Mouse (Mus musculus) ZHBTc4 (cell line): ENCODE results near the gene Gm49325.

ENCODE experiments used
- DNase-seq: peaks from one replicate; pipeline ENCODE4 v3.0.0-alpha.2; 2011; ENCODE audit warnings: low read depth, low spot score

The Gm49325 gene

DNA sequence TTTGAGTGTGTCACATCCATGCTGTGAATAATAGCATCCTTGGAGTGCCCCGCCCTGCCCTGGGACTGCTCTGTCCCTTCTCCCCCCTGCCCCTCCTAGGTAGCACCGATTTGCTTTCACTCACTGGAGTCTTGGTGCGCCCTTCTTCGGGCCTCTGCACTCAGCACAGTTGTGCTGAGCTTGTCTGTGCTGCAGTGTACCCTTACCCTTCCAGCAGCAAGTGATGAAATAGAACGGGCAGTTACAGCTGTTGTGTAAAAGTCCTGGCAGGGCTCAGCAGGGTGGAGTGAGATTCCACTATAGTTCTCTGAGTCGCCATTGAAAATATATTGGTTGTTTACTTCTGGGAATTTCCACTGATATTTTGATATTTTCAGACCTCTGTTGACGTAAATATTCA lies 20.0 kb downstream of the Gm49325 start:
- DNase-seq, result no peak

DNA sequence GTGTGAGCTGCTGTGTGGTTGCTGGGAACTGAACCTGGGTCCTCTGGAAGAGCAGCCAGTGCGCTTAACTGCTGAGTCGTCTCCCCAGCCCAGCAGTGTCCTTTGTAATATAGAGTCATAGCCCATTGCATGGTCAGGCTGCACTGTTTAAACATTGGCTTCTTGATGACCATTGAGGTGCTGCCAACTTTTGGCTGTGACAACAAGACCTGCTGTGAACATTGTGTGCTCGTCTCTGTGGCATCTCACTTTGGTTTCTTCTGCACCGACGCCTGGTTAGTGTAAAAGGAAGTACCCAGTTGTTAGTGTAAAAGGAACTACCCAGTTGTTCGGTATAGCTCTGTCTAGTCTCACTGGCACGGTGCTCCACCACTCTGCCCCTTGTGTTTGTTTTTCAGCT lies 20.6 kb downstream of the Gm49325 start:
- no peak for DNase-seq

DNA sequence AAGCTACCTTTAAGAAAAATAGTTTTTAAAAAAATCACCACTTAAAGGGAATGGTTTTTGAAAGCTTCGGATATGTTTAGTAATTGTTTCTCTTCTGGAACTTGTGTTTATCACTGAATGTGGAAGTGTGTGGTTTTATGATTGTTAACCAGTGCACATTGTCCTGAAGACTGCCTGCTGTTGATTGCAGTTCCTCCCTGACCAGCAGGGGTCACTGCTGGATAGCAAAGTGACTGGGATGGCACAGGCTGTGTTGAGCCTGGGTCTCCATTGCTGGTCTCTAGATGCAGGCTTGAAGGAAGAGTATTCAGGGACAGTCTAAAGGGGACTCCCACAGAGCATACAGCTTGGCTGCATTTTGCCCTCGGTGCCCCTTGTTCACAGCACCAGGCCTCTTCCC lies 21.5 kb downstream of the Gm49325 start:
- peak; percentile 89 for DNase-seq

DNA sequence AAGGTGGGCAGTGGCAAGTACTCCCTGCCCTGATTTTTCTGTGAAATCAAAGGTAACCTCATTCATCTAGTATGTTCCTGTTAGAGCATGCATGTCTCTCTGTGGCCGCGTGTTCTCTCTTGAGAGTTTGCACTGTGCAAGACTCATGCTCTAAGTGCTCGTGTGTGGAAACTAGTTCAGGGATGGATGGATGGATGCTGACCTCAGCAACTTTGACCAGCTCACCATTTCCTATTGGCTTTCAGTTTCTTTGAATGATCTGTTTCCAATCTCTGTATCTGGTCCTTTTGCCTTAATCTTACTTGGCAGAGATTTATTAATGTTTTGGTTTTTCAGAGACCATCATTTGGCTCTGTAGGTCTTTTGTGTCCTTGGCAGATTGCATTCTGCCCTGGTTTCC lies 23.2 kb downstream of the Gm49325 start:
- no peak for DNase-seq

DNA sequence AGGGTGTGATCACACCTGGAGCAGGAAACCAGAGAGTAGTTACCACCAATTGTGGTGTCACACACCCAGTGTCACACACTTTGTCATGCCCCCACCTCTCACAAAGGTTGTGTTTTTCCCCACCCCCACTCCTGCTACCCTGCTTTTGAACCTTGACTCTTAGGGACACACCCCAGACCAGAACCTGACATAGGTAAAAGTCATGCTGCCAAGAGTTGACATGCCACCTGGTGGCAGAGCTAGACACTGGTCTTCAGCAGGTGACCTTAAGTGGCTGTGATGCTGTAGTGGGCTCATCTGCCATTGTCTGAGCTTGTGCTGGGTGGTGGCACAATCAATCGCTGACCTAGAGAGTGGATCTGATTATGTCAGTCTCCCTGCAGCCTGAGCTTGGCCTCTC lies 24.0 kb downstream of the Gm49325 start:
- no peak for DNase-seq

DNA sequence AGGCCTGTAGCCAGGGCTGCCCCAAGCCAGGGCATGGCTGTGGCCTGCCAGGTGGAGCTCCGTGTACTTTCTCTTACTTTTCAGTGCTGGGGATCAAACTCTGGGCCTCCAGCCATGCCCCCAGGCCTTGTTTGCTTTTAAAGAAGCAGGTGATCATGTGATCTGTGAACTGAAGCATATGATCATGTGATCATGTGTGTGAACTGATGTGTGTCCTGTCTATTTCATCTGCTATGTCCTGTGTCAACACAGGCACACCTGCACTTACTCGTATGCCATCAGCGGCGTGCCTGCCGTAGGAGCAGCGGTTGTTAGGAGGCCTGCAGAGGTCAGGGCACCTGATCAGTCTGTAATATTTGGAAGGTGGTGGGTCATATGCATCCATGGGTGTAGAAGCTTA lies 28.0 kb downstream of the Gm49325 start:
- no peak for DNase-seq

DNA sequence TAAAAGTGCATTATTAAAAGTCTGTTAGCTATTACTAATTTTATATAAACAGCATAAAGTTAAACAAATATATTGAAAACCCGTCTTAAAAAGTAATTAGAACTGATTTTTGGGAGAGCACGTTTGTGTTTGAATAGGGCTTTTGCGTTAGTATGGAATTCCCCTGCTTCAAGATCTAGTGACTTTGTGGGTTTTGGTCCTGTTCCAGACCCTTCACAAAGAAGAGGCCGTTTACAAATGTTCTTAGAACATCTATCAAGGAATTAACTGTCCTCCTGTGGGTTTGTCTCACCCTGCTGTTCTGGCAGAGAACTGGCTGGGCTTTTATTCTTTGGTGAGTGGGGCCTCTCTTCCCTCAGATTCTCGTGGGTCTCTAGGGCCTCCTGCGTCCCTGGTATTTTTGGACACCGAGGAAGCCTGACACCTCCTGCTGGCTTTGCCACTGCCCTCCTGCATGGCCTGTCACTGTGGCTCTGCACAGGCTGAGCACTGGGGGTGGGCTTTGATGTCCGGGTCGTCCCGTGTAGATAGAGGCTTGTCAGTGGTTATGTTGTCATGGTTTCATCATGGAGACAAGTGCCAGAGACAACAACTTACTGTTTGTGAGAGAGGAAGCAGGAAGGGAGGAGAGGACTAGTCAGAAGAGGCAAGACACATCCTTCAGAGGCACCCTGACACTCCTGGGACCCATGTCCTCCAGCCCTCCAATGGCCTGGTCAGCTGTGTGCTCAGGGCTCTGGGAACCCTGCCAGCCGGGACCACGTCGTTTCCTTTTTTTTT lies 28.6 kb downstream of the Gm49325 start:
- DNase-seq, result no peak

DNA sequence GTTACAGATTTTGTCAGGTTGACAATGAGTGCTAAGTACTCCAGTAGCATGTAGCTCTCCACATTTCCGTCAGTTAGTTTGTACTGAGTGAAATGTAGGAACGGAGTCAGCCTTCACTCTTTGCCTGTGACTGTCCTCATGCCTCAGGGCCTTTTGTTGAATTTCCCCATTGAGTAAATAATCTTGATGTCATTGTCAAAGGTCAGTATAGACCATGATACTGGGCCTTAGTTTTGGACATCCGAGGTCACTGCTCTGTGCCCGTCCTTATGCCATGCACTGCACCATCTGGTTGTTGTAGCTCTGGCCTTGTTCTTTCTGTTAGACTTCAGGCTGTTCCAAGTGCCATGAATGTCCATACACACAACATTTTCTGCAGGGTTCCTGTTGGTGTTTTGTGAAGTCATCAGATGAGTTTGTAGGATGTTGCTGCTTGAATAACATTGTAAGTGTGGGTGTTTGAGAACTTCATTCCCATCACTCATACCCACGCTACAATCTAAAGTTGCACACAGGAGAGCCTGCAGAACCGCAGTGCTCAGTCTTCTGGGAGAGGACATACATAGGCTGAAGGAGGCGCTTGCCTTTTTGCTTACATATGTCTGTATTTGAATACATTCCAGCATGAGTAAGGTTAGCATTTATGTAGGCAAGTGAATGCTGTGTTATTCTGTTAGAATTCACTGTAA lies 30.4 kb downstream of the Gm49325 start:
- no peak for DNase-seq

DNA sequence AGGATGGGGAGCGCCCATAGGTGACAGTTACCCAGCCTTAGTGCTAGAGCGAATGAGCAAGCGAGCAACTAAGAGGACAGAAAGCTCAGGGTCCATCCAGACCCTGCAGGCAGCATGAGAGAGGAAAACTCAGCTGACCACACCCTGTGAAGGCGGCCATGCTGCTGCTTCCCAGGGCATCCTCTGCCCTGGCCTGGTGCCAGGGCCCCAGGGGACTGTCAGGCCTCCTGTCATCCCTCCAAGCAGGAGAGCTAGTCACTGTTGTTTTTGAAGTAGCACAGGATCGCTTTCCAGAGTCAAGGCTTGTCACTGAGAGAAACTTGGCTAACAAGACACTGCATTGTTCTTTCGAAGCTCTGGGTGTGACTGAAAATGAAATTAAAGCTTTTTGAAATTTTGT lies 33.0 kb downstream of the Gm49325 start:
- no peak for DNase-seq

DNA sequence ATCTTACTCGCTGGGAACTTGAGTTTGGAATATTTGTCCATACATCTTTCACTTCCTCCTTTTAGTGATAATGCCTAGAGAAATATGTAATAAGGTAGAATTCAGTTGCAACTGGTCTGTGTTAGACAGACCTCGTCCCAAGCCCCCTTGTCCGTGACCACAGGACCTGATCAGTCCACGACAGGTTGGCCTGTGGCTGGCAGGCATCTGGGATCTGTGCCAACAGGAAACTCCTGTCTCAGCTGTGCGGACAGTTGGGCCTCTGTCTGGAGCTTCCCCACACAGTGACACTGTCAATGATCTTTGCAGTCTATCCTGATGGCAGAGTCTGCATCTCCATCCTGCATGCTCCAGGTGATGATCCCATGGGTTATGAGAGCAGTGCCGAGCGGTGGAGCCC lies 37.2 kb downstream of the Gm49325 start:
- DNase-seq, result no peak

DNA sequence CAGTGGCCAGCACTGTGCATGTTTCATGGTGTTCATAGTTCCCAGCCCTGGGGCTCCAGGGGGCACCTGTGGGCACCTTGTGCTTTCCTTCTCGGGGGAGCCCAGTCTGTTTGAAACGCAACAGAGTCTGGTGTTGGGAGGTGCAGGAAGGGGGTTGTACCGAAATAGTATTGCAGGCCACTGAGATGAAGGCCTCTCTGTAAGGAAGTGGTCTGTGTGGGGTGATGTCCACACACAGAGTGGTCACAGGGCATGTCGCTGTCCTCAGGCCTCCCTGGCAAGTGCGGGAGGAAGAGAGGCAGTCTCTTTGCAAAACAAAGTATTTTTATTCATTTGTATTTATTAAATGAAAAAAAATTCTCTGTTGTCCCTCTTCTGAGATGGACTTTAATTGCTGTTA lies 39.6 kb downstream of the Gm49325 start:
- DNase-seq, result no peak

DNA sequence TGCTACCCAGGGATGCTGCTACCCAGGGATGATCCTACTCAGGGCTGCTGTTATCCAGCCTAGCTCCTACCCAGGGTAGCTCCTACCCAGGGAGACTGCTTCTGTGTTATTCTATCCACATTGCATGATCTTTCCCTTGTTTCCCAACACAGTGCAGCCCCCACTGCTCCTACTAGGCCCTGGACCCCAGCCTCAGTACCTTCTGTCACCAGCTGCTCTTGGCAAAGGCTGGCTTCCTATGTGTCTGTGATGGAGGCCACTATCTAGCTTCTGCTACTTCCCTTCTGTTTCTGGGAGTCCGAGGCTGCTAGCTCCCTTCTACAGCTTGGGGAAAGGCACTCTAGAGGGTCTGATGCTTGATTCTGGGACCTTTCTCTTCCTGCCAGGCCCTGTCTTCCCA lies 41.5 kb downstream of the Gm49325 start:
- DNase-seq, result no peak

DNA sequence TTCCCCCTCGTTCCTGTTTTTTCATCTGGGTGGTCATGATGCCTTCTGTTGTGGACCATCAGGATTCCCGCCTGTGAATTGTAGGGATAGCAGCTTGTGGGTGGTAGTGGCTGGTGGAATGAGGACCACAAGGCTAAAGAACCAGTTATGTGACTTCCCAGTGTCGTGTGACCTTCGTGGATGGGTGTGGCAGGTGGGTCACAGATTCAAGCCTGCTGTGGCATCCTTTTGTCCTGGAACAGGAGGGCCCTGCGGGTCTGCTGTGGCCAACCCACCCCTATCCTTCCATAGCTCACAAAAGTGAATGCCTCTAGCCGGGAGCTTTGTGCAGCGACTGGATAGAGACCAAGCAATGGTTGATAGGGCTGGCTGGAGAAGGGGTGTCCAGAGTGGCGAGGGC lies 41.9 kb downstream of the Gm49325 start:
- DNase-seq, result peak; percentile 56

DNA sequence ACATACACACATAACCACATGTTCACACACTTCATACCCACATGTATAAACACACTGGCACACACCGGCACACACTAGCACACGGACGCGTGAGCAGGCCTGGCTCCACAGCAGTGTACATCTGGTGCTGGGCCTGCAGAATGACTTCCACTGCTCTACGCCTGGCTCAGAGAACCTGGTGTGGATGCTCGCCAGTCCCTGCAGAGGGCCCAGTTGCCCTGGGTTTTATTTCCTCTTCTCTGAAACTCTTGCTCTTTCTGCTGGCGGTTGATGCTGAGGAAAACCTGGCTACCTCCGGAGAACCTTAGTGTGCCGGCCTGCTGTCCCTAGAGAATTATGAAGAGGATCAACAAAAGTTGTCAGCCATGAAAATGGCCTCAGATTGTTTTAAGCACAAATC lies 46.0 kb downstream of the Gm49325 start:
- no peak for DNase-seq

DNA sequence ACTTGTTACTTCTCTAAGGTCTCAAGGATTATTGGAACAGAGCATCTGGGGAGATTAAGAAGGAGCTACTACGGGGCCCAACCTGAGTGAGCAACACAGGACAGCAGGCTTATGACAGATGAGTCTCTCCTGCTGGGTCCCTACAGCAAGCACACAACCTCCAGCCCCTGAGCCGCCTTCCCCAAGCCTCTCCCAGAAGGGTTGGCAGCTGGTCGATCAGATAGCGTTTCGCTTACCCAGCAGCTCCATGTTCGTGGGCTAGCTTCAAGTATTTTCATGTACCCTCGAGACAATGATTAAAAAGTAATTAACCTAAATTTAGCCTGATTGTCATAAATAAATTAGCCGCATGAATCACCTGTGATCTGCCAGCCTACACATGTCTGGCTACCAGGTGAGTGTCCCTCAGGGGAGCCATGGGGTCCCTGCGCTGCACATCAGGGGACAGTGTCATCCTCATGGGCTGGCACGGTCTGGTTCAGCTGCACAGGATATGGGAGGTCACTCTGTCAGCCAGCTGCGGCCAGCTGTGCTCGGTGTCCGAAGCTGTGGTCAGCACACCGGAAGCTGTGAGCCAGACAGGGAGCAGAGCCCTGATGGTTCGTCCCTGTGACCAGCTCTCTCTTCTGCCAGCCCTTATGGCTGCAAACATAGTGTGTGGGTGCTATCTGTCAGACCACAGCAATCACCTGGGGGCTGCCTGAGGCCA lies 52.4 kb downstream of the Gm49325 start:
- no peak for DNase-seq

DNA sequence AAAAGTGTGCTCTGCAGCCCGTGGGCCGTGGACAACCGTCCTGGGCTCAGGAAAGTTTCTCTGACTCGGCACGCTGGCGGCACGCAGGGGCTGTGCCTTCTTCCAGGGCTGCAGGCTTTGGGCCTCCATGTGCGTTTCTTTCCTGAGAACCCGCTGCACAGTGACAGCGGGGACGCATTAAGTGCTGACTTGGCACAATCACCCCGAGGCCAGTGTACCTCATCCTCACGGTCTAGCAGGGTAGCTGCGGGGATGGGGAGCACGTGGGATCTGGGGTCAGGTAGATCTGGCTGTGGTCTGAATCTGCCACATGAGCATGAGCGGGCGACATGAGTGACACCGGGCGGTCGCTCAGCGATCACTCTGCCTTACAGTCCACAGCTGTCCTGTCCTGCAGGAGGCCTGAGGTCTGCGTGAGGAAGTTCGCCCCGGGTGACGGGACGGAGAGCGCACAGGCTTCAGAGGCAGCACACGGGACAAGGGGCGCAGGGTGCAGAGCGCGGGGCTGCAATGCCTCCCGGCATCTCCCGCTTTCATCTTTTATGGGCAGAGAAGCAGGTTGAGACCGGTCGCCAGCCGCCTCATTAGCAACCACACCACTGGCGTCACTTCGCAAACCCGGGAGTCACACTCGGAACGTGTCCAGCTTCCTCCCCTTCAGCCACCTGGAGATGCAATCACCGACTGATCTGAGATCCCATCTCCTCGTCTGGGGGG lies 58.1 kb downstream of the Gm49325 start:
- DNase-seq, result peak; percentile 61

DNA sequence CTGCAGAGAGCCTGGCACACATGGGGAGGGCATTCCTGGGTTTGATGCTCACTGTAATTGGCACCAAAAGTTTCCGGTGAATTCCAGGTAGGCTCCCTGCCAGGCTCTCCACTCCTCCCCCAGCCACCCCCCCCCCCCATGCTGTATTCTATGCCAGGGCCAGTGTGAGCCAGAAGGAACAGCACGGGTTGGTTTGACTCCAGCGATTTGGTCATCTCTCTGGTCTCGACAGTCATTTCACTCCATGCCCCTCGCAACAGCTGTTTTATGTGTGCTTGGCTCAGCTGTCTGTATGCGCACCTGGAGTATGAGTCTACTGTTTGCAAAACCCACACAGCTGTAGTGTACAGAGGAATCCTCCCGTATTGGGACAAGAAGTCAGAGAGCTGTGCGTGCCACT lies 60.3 kb downstream of the Gm49325 start:
- no peak for DNase-seq

DNA sequence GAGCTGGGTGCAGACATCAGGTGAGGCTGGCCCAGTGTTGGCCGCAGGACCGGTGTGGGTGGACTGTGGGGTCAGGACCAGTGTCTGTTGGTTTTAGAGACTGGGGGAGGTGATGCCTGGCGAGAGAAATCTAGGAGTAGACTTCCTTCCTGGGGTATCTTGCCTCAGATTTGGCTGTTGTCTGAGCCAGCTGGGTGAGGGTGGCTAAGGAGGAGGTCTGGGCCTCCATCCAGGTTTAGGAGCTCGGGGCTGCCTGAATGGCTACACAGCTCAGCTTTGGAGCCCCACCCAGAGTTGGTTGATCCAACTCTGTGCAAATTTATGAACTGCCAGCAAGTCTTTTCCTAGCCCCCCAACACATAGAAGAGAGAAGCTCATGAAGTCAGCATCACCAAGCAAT lies 61.4 kb downstream of the Gm49325 start:
- DNase-seq, result no peak

DNA sequence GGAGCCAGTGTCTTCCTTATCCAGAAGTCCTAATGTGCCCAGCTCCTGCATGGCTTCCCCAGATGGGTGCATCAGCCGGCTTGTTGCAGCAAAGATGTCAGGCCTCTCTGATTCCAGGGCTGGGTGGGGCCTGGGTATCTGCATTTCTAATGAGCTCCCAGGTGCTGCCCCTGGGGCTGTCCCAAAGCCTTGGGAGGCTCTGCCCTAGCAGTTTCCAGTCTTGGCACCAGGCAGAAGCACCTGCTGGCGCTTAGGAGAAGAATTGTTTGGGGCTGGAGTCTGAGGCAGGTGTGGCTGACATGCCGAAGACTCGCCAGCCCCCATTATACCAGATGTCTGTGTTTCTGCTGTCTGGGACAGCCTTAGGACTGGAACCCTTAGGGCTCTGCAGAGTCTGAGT lies 64.7 kb downstream of the Gm49325 start:
- DNase-seq, result no peak

DNA sequence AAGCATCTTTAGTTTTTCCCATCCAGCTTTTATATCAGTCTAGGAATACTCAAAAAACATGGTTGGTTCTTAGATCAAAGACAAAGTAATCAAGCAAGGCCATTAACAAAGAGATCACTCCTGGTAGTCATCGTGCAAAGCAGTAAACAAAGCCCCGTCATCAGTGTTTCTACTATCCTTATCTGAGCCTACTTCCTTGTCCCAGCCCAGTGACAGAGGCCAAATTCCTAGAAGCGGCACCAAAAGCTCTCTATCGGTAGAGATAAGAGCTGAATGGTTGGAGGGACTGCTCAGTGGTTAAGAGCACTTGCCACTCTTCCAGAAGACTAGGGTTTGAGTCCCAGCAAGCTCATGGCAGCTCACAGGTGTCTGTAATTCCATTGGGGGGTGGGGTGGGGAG lies 65.5 kb downstream of the Gm49325 start:
- no peak for DNase-seq

DNA sequence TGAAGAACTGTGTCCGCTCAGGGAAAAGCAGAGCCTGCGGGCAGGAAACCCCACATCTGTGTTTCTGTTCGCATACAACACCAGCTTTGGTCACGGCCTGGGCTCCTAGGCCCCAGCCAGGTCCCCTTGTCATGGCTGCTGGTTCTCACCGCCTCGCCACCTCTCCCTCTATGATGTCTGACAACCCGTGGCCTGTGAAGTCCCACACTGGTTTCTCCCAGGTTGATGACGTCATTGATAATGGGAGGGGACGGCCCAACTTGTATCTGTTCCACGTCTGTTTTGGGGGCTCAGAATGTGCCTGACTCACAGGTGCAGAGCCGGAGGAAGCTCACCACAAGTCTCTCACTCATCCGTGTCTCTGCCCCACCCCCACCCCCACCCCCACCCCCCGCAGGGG lies 67.8 kb downstream of the Gm49325 start:
- DNase-seq, result no peak

DNA sequence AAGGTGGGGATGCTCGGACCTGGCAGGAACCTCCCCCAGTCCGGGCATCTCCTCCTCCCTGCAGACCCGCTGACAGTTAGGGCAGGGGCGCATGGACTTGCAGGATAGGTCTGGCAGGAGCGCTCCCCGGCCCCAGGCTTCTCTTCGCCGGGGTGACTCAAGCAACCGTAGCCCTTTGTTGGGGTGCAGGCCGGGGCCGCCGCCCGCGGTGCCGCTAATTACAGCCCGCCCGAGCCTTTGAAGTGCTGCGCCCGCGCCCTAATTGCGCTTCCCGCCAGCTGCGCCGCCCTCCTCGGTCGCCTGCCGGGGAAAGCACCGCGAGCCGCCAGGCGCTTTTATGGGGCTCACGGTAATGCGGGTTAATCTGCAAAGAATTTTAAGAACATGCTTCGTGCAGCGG lies 71.6 kb downstream of the Gm49325 start:
- DNase-seq, result peak; percentile 30
